Mouse (Mus musculus): ENCODE results near the gene Crmp1. TPM values are rescaled to one million over a fixed set of nuclear protein-coding genes. Genes with fewer than 3 reads are reported as not detected.

Gene Crmp1
- polyA plus RNA-seq, 1 experiment from 2014 or later, result 11.8 TPM

- H3K27ac ChIP-seq (ENCODE audit: low read depth, low read length), result no peak overlapping the region
- no peak for ATAC-seq (replicated peaks; ENCODE audit: insufficient number of reproducible peaks, low FRiP score, low TSS enrichment)
- H3K9ac ChIP-seq (ENCODE audit: low read depth, low read length), result no peak overlapping the region
- H3K4me3 ChIP-seq (ENCODE audit: low read depth, low read length), result no peak overlapping the region
- no peaks in the 10 kb centered on the region for H3K36me3 ChIP-seq (ENCODE audit: control insufficient read depth, insufficient read depth, low read length)
- WGBS (ENCODE audit: insufficient replicate concordance), result 3% methylated on average over 19 of the region's 19 CpGs
- H3K4me2 ChIP-seq, result no peak overlapping the region
- H3K4me1 ChIP-seq (ENCODE audit: control insufficient read depth, insufficient read depth, low read length), result peaks cover 24% of the 10 kb centered on the region
- H3K27me3 ChIP-seq (ENCODE audit: control insufficient read depth, insufficient read depth, low read length), result peaks cover 83% of the 10 kb centered on the region
- no peaks in the 10 kb centered on the region for H3K9me3 ChIP-seq (replicated peaks; ENCODE audit: control insufficient read depth, low read length)
These were observed 1.6 kb downstream of the Crmp1 start for GRCm38 (mm10) chr5:37243169-37243886.

GRCm38 (mm10) chr5:37244161-37244560 is 2.4 kb downstream of the Crmp1 start:
- no peak for ATAC-seq (replicated peaks; ENCODE audit: insufficient number of reproducible peaks, low FRiP score, low TSS enrichment)
- no peaks in the 10 kb centered on the region for H3K36me3 ChIP-seq (ENCODE audit: control insufficient read depth, insufficient read depth, low read length)
- 5% methylated on average over 13 of the region's 13 CpGs for WGBS (ENCODE audit: insufficient replicate concordance)
- H3K27me3 ChIP-seq (ENCODE audit: control insufficient read depth, insufficient read depth, low read length), result peaks cover 83% of the 10 kb centered on the region
- no peak overlapping the region for H3K9ac ChIP-seq (ENCODE audit: low read depth, low read length)
- no peak overlapping the region for H3K4me2 ChIP-seq
- no peak overlapping the region for H3K27ac ChIP-seq (ENCODE audit: low read depth, low read length)
- no peaks in the 10 kb centered on the region for H3K9me3 ChIP-seq (replicated peaks; ENCODE audit: control insufficient read depth, low read length)
- peaks cover 24% of the 10 kb centered on the region for H3K4me1 ChIP-seq (ENCODE audit: control insufficient read depth, insufficient read depth, low read length)
- H3K4me3 ChIP-seq (ENCODE audit: low read depth, low read length), result no peak overlapping the region

DNA sequence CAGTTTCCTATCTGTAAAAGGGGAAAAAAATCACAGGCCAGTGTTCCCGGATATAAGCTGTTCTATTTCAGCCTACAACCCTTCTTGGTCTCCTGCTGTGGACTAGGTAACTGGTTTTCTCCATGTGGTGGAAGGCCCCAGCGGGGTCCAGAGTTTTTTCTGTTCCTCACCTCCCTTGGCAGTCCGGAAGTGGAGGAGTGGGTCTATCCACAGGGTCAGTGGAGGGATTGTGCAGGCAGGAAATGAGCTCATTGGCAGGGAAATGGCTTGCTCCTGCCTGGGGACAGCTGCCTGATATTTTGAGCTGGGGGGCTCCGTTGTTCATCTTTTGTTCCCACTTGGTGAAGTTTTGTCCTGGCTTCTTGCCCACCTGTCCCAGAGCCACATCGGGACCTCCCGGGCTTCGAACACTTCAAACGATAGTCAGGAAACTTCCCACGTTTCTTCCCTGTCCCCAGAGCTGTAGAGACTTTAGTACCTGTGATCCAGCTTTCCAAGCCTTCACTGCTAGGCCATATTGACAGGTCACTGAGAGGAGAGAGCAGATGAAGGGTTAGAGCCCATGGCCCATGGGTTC is 3.0 kb downstream of the Crmp1 start:
- 24% methylated on average over 9 of the region's 9 CpGs for whole genome bisulfite sequencing (ENCODE audit: insufficient replicate concordance)
- Histone ChIP-seq H3K4me3 (ENCODE audit: low read depth, low read length) (no peak overlapping the region), H3K4me2 (peak overlapping the region; percentile 75; the same call in 1 of the 2 replicates), H3K27me3 (ENCODE audit: control insufficient read depth, insufficient read depth, low read length) (peaks cover 78% of the 10 kb centered on the region), H3K9ac (ENCODE audit: low read depth, low read length) (no peak overlapping the region), H3K4me1 (ENCODE audit: control insufficient read depth, insufficient read depth, low read length) (peaks cover 24% of the 10 kb centered on the region), H3K27ac (ENCODE audit: low read depth, low read length) (no peak overlapping the region), H3K9me3 (replicated peaks; ENCODE audit: control insufficient read depth, low read length) (no peaks in the 10 kb centered on the region), H3K36me3 (ENCODE audit: control insufficient read depth, insufficient read depth, low read length) (no peaks in the 10 kb centered on the region)
- ATAC-seq (replicated peaks; ENCODE audit: insufficient number of reproducible peaks, low FRiP score, low TSS enrichment), result no peak

- Histone ChIP-seq H3K4me2 (peak overlapping the region; percentile 75), H3K36me3 (ENCODE audit: control insufficient read depth, insufficient read depth, low read length) (no peaks in the 10 kb centered on the region), H3K4me3 (ENCODE audit: low read depth, low read length) (peak overlapping the region; percentile 61), H3K27me3 (ENCODE audit: control insufficient read depth, insufficient read depth, low read length) (peaks cover 72% of the 10 kb centered on the region), H3K27ac (ENCODE audit: low read depth, low read length) (no peak overlapping the region), H3K9me3 (replicated peaks; ENCODE audit: control insufficient read depth, low read length) (no peaks in the 10 kb centered on the region), H3K4me1 (ENCODE audit: control insufficient read depth, insufficient read depth, low read length) (peaks cover 24% of the 10 kb centered on the region), H3K9ac (ENCODE audit: low read depth, low read length) (peak overlapping the region; percentile 43; the same call in 1 of the 2 replicates)
- 0 out of 2 replicates have a peak, but pooled peaks have one; percentile 23 for ATAC-seq (replicated peaks; ENCODE audit: insufficient number of reproducible peaks, low FRiP score, low TSS enrichment)
- WGBS (ENCODE audit: insufficient replicate concordance), result under 1% methylated on average over 38 of the region's 42 CpGs
These were observed 3.9 kb downstream of the Crmp1 start for GRCm38 (mm10) chr5:37245651-37246050.

- Histone ChIP-seq H3K27me3 (ENCODE audit: control insufficient read depth, insufficient read depth, low read length) (peaks cover 65% of the 10 kb centered on the region), H3K27ac (ENCODE audit: low read depth, low read length) (no peak overlapping the region), H3K4me1 (ENCODE audit: control insufficient read depth, insufficient read depth, low read length) (peaks cover 24% of the 10 kb centered on the region), H3K9me3 (replicated peaks; ENCODE audit: control insufficient read depth, low read length) (no peaks in the 10 kb centered on the region), H3K9ac (ENCODE audit: low read depth, low read length) (peak overlapping the region; percentile 43; the same call in 1 of the 2 replicates), H3K4me3 (ENCODE audit: low read depth, low read length) (peak overlapping the region; percentile 61), H3K36me3 (ENCODE audit: control insufficient read depth, insufficient read depth, low read length) (no peaks in the 10 kb centered on the region), H3K4me2 (peak overlapping the region; percentile 75)
- no peak for ATAC-seq (replicated peaks; ENCODE audit: insufficient number of reproducible peaks, low FRiP score, low TSS enrichment)
- WGBS (ENCODE audit: insufficient replicate concordance), result 2% methylated on average over 29 of the region's 37 CpGs
These were observed 4.6 kb downstream of the Crmp1 start for GRCm38 (mm10) chr5:37246138-37246910.

GRCm38 (mm10) chr5:37247456-37247855 is 5.7 kb downstream of the Crmp1 start:
- Histone ChIP-seq H3K4me3 (ENCODE audit: low read depth, low read length) (no peak overlapping the region), H3K4me2 (no peak overlapping the region), H3K9me3 (replicated peaks; ENCODE audit: control insufficient read depth, low read length) (no peaks in the 10 kb centered on the region), H3K4me1 (ENCODE audit: control insufficient read depth, insufficient read depth, low read length) (peaks cover 14% of the 10 kb centered on the region), H3K27me3 (ENCODE audit: control insufficient read depth, insufficient read depth, low read length) (peaks cover 54% of the 10 kb centered on the region), H3K36me3 (ENCODE audit: control insufficient read depth, insufficient read depth, low read length) (no peaks in the 10 kb centered on the region), H3K27ac (ENCODE audit: low read depth, low read length) (no peak overlapping the region), H3K9ac (ENCODE audit: low read depth, low read length) (no peak overlapping the region)
- WGBS (ENCODE audit: insufficient replicate concordance), result 37% methylated on average over 4 of the region's 4 CpGs
- ATAC-seq (replicated peaks; ENCODE audit: insufficient number of reproducible peaks, low FRiP score, low TSS enrichment), result no peak

GRCm38 (mm10) chr5:37248870-37249269 is 7.1 kb downstream of the Crmp1 start:
- Histone ChIP-seq H3K36me3 (ENCODE audit: control insufficient read depth, insufficient read depth, low read length) (no peaks in the 10 kb centered on the region), H3K27ac (ENCODE audit: low read depth, low read length) (no peak overlapping the region), H3K9me3 (replicated peaks; ENCODE audit: control insufficient read depth, low read length) (no peaks in the 10 kb centered on the region), H3K4me3 (ENCODE audit: low read depth, low read length) (no peak overlapping the region), H3K4me1 (ENCODE audit: control insufficient read depth, insufficient read depth, low read length) (peaks cover 13% of the 10 kb centered on the region), H3K4me2 (no peak overlapping the region), H3K27me3 (ENCODE audit: control insufficient read depth, insufficient read depth, low read length) (peaks cover 40% of the 10 kb centered on the region), H3K9ac (ENCODE audit: low read depth, low read length) (no peak overlapping the region)
- 63% methylated on average over 3 of the region's 3 CpGs for WGBS (ENCODE audit: insufficient replicate concordance)
- ATAC-seq (replicated peaks; ENCODE audit: insufficient number of reproducible peaks, low FRiP score, low TSS enrichment), result no peak

DNA sequence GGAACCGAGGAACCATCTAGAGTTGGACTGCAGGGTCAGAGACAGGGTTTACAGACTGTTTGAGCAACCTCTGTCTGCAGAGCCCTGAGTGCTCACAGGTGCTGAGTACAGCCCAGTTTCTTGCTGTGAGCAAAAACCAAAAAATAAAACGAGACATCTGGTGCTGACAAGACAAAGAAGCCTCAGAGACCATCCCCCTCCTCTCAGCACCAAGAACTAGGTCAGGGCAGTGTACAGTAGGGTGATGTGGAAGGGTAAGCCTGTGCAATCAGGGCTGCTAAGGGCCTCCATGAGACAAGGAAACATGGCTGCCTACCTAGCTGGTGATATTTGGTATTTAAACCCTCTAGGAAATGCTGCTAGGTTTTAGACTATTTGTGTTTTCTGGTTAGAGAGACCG is 9.9 kb downstream of the Crmp1 start:
- 62% methylated on average over 3 of the region's 3 CpGs for WGBS (ENCODE audit: insufficient replicate concordance)
- Histone ChIP-seq H3K9me3 (replicated peaks; ENCODE audit: control insufficient read depth, low read length) (no peaks in the 10 kb centered on the region), H3K27me3 (ENCODE audit: control insufficient read depth, insufficient read depth, low read length) (peaks cover 12% of the 10 kb centered on the region), H3K36me3 (ENCODE audit: control insufficient read depth, insufficient read depth, low read length) (no peaks in the 10 kb centered on the region), H3K4me3 (ENCODE audit: low read depth, low read length) (no peak overlapping the region), H3K4me1 (ENCODE audit: control insufficient read depth, insufficient read depth, low read length) (no peaks in the 10 kb centered on the region), H3K9ac (ENCODE audit: low read depth, low read length) (no peak overlapping the region), H3K4me2 (no peak overlapping the region), H3K27ac (ENCODE audit: low read depth, low read length) (no peak overlapping the region)
- no peak for ATAC-seq (replicated peaks; ENCODE audit: insufficient number of reproducible peaks, low FRiP score, low TSS enrichment)
